ENCODE assay signal across 8 mouse cellular contexts in the genomic region with DNA sequence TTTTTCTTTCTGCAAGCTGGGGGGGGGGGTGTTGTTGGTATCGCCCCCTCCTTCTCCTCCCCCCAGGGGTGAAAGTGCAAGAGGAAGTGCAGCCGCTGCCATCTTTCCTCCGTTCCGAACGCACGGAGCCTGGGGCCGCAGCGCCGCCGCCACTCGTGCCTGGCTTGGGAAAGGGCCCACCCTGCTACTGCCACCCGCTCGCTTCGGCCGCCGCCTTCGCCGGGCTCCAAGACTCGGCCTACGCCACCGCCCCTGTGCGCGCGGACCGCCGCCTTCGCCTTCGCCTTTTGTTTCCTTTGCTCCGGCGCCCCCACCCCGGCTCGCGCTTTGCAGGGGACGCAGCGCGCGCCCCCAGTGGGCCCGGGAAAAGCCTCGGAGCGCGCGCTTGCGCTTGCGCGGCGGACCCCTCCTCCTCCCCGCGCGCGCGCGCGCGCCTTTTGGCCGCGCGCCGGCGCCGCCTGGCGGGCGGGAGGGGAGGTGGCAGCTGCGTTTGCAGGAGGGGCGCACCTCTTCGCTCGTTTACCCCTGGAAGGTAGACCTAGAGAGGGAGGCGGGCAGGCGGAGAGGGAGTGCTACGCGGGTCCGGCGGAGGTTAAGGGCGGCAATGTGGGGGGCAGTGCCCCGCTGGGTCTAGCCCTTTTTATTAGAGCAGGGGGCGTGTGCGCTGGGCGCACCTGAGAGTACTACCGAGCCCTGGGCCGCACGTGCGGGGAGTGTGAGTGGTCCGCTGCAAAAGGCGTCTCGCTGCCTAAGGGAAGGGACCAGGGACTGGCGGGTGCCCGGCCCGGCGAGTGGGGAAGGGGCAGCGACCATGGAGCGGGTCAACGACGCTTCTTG. TPM values are rescaled to one million over a fixed set of nuclear protein-coding genes. Genes with fewer than 3 reads are reported as not detected.
DNase-seq lines count a peak whose midpoint lies in the region.

No protein-coding gene starts in this region.

- peak overlapping the region; percentile 92 for H3K4me3 ChIP-seq in embryonic facial prominence, embryonic 10.5 days

- peaks cover 39% of the 10 kb centered on the region for H3K36me3 ChIP-seq in embryonic facial prominence, embryonic 10.5 days (replicated peaks)

- H3K27ac ChIP-seq in embryonic facial prominence, embryonic 10.5 days (replicated peaks), result peak overlapping the region; percentile 100

- peak; percentile 86 for DNase-seq in 3134 (ENCODE audit: extremely low read depth, insufficient read length, low spot score)
- DNase-seq in adrenal gland, postnatal 14 days, result peak; percentile 90
- peak; percentile 91 for DNase-seq in embryonic facial prominence, embryonic 10.5 days (ENCODE audit: low spot score)
- DNase-seq in heart, adult 8-10 months (ENCODE audit: low spot score), result peak; percentile 78
- peak; percentile 78 to 80 for DNase-seq in kidney, adult 8-10 months
- peak; percentile 82 for DNase-seq in liver
- DNase-seq in monocyte, adult 2 months (ENCODE audit: low read depth in 1 of 2, low spot score in 2 of 2), result peak; percentile 20 to 69
- DNase-seq in spleen, postnatal 14 days (ENCODE audit: low spot score in 2 of 2), result peak; percentile 57 to 69

- H3K9me3 ChIP-seq in embryonic facial prominence, embryonic 10.5 days, result no peaks in the 10 kb centered on the region

- H3K4me1 ChIP-seq in embryonic facial prominence, embryonic 10.5 days, result peaks cover 46% of the 10 kb centered on the region

- WGBS in embryonic facial prominence, embryonic 10.5 days, result under 1% methylated on average over 91 of the region's 92 CpGs

- no peaks in the 10 kb centered on the region for H3K27me3 ChIP-seq in embryonic facial prominence, embryonic 10.5 days (replicated peaks; ENCODE audit: low read depth, poor library complexity, severe bottlenecking)

RNA-seq across cellular contexts. Expression of a gene that starts 1.3 kb away (rescaled TPM):
- 31.6 and 38.3 TPM in 2 replicates for total RNA-seq in adrenal gland, postnatal 14 days (2021)
- 91.5 and 96.8 TPM in 2 replicates for polyA plus RNA-seq in embryonic facial prominence, embryonic 10.5 days (2016; fragmentation: Nextera tagmentation; extraction: Ambion mirVana)
- total RNA-seq in heart, adult 8-10 months (2022), result 10 to 100 TPM; 21.3 to 33.6 (median 25.4) TPM

RNA-seq across cellular contexts. Expression of a gene that starts 23.8 kb away (rescaled TPM):
- total RNA-seq in adrenal gland, postnatal 14 days (2021), result 93.9 and 95.9 TPM in 2 replicates
- 287 and 303 TPM in 2 replicates for polyA plus RNA-seq in embryonic facial prominence, embryonic 10.5 days (2016; fragmentation: Nextera tagmentation; extraction: Ambion mirVana)
- total RNA-seq in heart, adult 8-10 months (2022), result 10 to 100 TPM; 53.6 to 60.6 (median 58.8) TPM

RNA-seq across cellular contexts. Expression of a gene that starts 40.2 kb away (rescaled TPM):
- 11.1 and 24.2 TPM in 2 replicates for total RNA-seq in adrenal gland, postnatal 14 days (2021)
- 7.3 and 11.2 TPM in 2 replicates for polyA plus RNA-seq in embryonic facial prominence, embryonic 10.5 days (2016; fragmentation: Nextera tagmentation; extraction: Ambion mirVana)
- 10 to 100 TPM; 37.3 to 67.8 (median 56.9) TPM for total RNA-seq in heart, adult 8-10 months (2022)

Comparison
In these comparisons a context has a peak if more than half of its experiments do, and no peak if none do; other contexts are left out.
1. Peak in every context shown above with its lines: DNase-seq, H3K4me3 ChIP-seq and H3K27ac ChIP-seq.